Mouse (Mus musculus): ENCODE data around the gene Mrgpra4. TPM values are rescaled to one million over a fixed set of nuclear protein-coding genes. Genes with fewer than 3 reads are reported as not detected.

Mrgpra4 gene
- polyA plus RNA-seq (2017; shearing (Covaris generic)): not detected

DNA sequence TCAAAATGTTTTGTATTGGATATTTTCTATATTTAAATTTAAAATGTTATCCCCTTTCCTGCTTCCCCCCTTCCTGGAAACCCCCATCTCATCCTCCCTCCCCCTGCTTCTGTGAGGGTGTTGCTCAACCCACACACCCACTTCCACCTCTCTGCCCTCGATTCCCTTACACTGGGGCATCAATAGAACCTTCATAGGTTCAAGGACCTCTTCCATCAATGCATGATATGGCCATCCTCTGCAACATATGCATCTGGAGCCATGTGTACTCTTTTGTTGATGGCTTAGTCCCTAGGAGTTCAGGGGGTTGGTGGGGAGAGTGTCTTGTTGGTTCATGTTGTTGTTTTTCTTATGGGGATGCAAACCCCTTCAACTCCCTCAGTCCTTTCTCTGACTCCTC lies at the start of gene Mrgpra4:
Gene Mrgpra4, minus strand, starts transcription at position 101 of the 400 bp plus-strand sequence.

GRCm38 (mm10) chr7:48027497-48027896 lies 45.6 kb upstream of the Mrgpra4 start, which contains the start of gene Mrgprx1:
Gene Mrgprx1, minus strand, starts transcription at chr7:48027597.

Other genes starting within 250 kb of the Mrgpra4 start
- not detected for gene Mrgprx1, start 45.5 kb upstream of the Mrgpra4 start, polyA plus RNA-seq (2017; shearing (Covaris generic))
- gene Mrgprb5, start 186.9 kb upstream of the Mrgpra4 start, polyA plus RNA-seq (2017; shearing (Covaris generic)): not detected
- gene Mrgprb4, start 217.2 kb upstream of the Mrgpra4 start, polyA plus RNA-seq (2017; shearing (Covaris generic)): not detected